Mouse (Mus musculus): Measurements from ENCODE around the gene Ccdc136. TPM values are rescaled to one million over a fixed set of nuclear protein-coding genes. Genes with fewer than 3 reads are reported as not detected.

The Ccdc136 gene
- polyA plus RNA-seq, 1 experiment from 2014 or later, result 29.9 TPM

DNA sequence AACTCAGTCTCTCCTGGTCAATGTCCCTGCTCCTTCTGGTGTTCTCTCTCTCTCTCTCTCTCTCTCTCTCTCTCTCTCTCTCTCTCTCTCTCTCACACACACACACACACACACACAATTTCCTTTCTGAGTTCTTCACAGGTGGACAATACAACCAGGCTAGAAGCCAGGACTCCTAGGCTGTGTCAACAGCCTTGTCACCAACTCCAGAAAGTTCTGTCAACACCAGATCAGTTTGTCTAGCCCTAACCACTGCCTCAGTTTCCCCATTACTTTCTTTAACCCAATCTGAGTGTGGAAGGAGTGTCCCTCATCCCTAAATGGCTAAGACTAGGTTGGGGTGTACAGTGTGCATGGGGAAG lies 36.5 kb downstream of the Ccdc136 start:
- H3K9ac ChIP-seq, result peak overlapping the region; percentile 49
- peak overlapping the region; percentile 86 for H3K4me2 ChIP-seq
- peak overlapping the region; percentile 48 for H3K4me3 ChIP-seq (replicated peaks)
- ATAC-seq (ENCODE audit: low FRiP score), result no peak
- no peaks in the 10 kb centered on the region for H3K36me3 ChIP-seq (replicated peaks)
- H3K27ac ChIP-seq, result no peak overlapping the region
- peaks cover 68% of the 10 kb centered on the region for H3K27me3 ChIP-seq
- no peaks in the 10 kb centered on the region for H3K9me3 ChIP-seq
- peaks cover 48% of the 10 kb centered on the region for H3K4me1 ChIP-seq

DNA sequence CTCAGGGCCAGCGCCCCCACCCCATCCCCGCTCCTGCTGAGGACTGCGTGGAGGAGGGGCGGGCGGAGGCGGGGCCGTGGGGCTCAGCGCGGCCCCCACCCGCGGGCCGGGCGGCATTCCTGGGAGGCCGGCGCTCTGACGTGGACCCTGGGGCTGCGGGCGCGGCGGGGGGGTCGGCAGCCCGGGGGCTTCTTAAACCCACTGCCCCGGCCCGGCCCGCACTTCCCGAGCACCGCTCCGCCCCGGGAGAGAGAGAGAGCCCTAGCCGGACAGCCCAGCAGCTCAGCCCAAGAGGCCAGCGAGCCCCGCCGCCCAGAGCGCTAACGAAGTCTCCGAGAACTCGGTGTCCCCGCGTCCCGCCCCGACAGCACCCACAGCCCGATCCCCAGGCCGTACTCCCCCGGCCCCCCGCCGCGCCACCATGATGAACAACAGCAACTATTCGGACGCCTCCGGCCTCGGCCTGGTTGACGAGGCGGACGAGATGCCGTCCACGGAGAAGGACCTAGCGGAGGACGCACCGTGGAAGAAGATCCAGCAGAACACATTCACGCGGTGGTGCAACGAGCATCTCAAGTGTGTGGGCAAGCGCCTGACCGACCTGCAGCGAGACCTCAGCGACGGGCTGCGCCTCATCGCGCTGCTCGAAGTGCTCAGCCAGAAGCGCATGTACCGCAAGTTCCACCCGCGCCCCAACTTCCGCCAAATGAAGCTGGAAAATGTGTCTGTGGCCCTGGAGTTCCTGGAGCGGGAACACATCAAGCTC lies 37.1 kb downstream of the Ccdc136 start, which contains the start of gene Flnc:
Gene Flnc, plus strand, starts transcription at position 219 of the 766 bp plus-strand sequence.
- ATAC-seq (ENCODE audit: low FRiP score), result peak; percentile 31; the same call in 1 of the 2 replicates
- Histone ChIP-seq H3K27me3 (peaks cover 71% of the 10 kb centered on the region), H3K9ac (peak within 1 kb of the TSS; percentile 49), H3K4me2 (peak within 1 kb of the TSS; percentile 86), H3K4me3 (replicated peaks) (peak within 1 kb of the TSS; percentile 48), H3K27ac (no peak within 1 kb of the TSS), H3K4me1 (peaks cover 48% of the 10 kb centered on the region), H3K9me3 (no peaks in the 10 kb centered on the region), H3K36me3 (replicated peaks) (no peaks in the 10 kb centered on the region)
- 2% methylated on average over 63 of the region's 77 CpGs for WGBS

DNA sequence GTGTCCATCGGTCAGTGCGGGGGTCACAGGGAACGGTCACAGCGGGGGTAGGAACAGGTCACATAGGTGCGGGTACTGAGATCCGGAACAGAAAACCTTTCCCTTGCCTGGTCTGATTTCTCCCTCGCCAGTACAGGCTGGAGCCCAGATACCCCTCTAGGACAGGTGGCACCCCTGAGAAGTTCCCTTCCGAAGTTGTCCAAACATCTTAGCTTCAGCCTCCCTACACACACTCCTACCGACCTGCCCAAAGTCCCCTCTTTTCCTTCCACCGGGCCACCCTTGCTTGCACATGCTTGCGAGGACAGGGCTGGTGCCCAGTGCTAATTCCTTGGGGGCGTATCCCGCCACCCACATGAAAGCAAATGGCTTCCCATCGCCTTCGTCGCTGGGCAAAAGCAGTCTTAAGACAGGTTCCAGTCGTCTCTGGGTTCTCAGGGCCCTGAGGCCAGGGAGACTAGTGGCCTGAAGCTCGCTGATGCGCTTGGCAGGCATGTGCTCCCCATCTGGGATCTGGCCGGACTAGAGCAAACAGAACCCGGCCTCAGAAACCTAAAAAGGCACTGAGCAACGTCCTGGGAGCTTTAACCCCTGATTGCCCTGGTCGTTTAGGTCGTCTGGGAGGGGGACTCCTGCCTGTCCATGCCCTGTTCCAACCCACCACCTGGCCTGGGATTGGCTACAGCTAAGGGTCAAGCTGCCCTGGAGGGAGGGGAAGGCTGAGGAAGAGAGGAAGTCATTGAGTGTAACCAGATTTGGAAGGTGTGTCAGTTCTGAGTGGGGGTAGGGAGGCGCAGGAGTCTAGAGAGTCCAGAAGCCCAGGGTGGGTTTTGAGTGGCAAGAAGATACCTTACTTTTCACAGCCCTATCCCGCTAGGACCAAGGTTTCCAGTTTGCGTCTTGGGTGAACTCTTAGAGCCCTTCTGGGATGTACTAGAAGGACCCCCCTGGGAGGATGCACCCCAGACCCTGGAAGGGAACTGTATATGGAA lies 38.0 kb downstream of the Ccdc136 start:
- Histone ChIP-seq H3K27me3 (peaks cover 67% of the 10 kb centered on the region), H3K27ac (no peak overlapping the region), H3K4me1 (peaks cover 48% of the 10 kb centered on the region), H3K36me3 (replicated peaks) (no peaks in the 10 kb centered on the region), H3K4me3 (replicated peaks) (peak overlapping the region; percentile 48), H3K4me2 (peak overlapping the region; percentile 86), H3K9ac (peak overlapping the region; percentile 49; the same call in 1 of the 2 replicates), H3K9me3 (no peaks in the 10 kb centered on the region)
- 0 out of 2 replicates have a peak, but pooled peaks have one; percentile 9 for ATAC-seq (ENCODE audit: low FRiP score)
- 5% methylated on average over 27 of the region's 27 CpGs for WGBS

DNA sequence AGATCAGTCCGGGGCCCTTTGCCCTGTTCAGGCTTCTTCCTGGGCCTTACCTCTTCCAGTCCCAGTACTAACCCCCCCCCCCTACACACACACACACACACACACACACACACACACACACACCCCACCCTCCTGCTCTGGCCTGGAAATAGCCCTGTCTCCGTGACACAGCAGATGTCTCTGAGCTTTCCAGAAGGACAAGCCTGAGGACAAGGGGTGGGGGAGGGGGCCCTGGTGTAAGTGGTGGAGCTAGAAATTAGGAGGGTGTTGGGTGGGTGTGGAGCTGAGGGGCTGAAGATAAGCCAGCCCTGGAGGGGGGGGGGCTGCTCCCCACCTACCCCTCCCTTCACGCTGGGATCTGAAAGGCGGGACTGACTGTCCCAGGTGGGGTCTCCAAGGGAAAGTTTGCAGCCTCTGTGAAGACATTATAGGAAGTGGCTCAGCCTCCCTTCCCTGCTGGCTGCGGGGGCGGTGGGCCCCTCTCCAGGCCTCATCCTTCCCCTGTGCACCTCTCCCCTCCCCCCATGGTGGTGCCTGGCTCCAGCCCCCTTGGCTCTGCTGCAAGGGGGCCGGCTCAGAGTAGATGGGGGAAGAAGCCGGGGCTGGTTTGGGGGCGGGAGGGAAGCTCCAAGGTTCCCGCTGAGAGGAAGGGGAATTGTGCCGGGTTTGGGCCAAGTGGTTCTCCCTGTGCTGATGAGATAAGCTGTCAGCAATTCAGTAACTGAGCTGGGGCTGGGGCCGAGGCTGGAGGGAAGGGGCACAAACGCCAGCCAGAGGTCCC lies 39.0 kb downstream of the Ccdc136 start:
- ATAC-seq (ENCODE audit: low FRiP score), result peak; percentile 56
- Histone ChIP-seq H3K4me3 (replicated peaks) (0 out of 2 replicates have a peak overlapping the region, but pooled peaks have one; percentile 48), H3K27ac (peak overlapping the region; percentile 75), H3K27me3 (peaks cover 66% of the 10 kb centered on the region), H3K36me3 (replicated peaks) (no peaks in the 10 kb centered on the region), H3K9ac (peak overlapping the region; percentile 40), H3K4me2 (peak overlapping the region; percentile 86), H3K9me3 (no peaks in the 10 kb centered on the region), H3K4me1 (peaks cover 48% of the 10 kb centered on the region)
- WGBS, result 7% methylated on average over 12 of the region's 13 CpGs

DNA sequence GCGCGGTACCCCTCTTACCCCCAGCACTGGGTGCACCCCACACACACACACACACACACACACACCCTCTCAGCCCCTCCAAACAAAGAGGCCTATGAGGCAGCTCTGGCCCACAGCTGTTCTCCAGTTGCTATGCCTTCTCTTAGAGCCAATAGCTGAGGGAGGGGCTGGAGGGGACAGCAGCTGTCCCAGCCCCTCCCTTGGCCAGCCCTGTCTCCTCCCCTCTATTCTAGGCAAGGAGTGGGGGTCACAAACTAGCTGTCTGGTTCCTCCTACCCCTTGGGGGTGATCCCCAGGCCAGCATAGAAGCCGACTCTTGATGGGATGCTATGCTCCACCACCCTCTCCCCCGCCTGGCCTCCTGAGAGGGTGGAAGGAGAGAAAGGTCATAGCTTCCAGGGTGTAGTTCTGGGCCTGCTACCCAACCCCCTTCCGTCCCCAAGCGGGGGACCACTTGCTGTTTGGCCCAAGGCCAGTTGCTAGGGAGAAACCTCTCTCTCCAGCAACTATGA lies 39.9 kb downstream of the Ccdc136 start:
- Histone ChIP-seq H3K9me3 (no peaks in the 10 kb centered on the region), H3K27ac (peak overlapping the region; percentile 75), H3K4me2 (peak overlapping the region; percentile 86), H3K4me1 (peaks cover 48% of the 10 kb centered on the region), H3K4me3 (replicated peaks) (no peak overlapping the region; the same call in 1 of the 2 replicates), H3K27me3 (peaks cover 58% of the 10 kb centered on the region), H3K36me3 (replicated peaks) (no peaks in the 10 kb centered on the region), H3K9ac (peak overlapping the region; percentile 40)
- peak; percentile 45 for ATAC-seq (ENCODE audit: low FRiP score)
- WGBS, result 7% methylated on average over 6 of the region's 6 CpGs

DNA sequence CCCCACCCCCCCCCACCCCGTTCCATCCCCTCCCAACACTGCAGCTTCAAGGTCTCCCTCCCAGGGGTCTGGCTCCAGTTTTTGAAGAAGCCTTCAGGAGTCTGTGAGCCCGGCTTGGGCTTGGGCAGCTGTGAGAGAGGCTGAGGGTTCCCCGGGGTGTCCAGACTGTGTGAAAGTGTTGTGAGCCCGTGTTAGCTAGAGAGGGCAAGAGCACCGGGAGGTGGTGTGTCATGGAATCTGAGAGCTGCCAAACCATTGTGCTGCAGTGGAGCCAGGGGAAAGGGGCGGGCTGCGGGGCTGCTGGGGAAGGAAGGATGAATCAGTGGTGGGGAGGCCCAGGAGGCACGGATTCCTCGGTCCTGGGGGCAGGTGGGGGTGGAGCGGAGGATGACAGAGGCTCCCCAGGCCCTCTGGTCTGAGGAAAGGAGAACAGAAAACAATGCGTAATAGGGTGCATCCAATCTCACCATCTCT lies 40.4 kb downstream of the Ccdc136 start:
- peak overlapping the region; percentile 40 for H3K9ac ChIP-seq
- no peaks in the 10 kb centered on the region for H3K9me3 ChIP-seq
- WGBS, result 6% methylated on average over 11 of the region's 11 CpGs
- no peak overlapping the region for H3K4me3 ChIP-seq (replicated peaks)
- no peak for ATAC-seq (ENCODE audit: low FRiP score)
- H3K4me2 ChIP-seq, result peak overlapping the region; percentile 86
- peaks cover 53% of the 10 kb centered on the region for H3K27me3 ChIP-seq
- H3K36me3 ChIP-seq (replicated peaks), result no peaks in the 10 kb centered on the region
- peaks cover 48% of the 10 kb centered on the region for H3K4me1 ChIP-seq
- peak overlapping the region; percentile 75 for H3K27ac ChIP-seq

DNA sequence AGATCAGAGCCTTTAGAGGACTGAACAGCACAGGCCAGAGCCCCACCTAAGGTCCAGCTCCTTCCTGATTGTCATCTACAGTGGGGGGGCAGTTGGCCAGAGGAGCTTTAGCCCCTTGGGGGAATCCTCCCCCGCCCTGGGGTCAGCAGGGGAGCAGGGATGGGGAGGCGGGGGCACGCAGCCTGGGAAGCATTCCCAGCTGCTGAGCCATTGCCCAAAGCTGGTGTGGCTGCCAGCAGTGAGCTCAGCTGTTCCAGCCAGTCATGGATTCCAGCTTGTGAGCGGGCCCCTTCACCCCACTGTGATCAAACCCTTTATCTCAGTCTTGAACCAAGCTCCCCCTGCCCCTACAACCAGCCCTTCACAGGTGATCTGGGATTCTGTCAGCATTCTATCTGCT lies 43.1 kb downstream of the Ccdc136 start:
- Histone ChIP-seq H3K9me3 (no peaks in the 10 kb centered on the region), H3K9ac (no peak overlapping the region), H3K27me3 (peaks cover 25% of the 10 kb centered on the region), H3K4me2 (no peak overlapping the region), H3K36me3 (replicated peaks) (no peaks in the 10 kb centered on the region), H3K4me1 (peaks cover 30% of the 10 kb centered on the region), H3K27ac (no peak overlapping the region), H3K4me3 (replicated peaks) (no peak overlapping the region)
- WGBS, result 80% methylated on average over 4 of the region's 4 CpGs
- ATAC-seq (ENCODE audit: low FRiP score), result no peak

DNA sequence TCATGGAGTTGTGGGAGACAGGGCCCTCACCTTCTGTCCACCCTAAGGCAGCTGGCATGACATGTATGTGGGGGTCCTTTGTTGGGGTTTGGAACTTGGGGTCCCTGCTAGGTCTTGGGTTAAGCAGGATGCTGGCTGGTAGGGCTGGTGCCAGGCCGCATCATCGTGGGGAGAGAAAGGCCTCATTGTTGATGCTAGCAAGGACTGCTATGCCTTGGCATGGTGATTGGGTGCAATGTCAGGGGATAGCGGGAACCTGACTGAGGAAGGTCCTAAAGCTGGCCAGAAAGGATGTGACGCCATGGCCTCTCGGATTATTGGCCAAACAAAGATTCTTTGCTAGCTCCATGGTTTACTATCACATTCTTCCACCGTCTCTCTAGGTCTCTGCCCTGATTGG lies 43.7 kb downstream of the Ccdc136 start:
- Histone ChIP-seq H3K36me3 (replicated peaks) (no peaks in the 10 kb centered on the region), H3K4me1 (peaks cover 24% of the 10 kb centered on the region), H3K9ac (no peak overlapping the region), H3K4me3 (replicated peaks) (no peak overlapping the region), H3K9me3 (no peaks in the 10 kb centered on the region), H3K27me3 (peaks cover 20% of the 10 kb centered on the region), H3K27ac (no peak overlapping the region), H3K4me2 (no peak overlapping the region)
- 88% methylated on average over 6 of the region's 6 CpGs for WGBS
- ATAC-seq (ENCODE audit: low FRiP score), result no peak

DNA sequence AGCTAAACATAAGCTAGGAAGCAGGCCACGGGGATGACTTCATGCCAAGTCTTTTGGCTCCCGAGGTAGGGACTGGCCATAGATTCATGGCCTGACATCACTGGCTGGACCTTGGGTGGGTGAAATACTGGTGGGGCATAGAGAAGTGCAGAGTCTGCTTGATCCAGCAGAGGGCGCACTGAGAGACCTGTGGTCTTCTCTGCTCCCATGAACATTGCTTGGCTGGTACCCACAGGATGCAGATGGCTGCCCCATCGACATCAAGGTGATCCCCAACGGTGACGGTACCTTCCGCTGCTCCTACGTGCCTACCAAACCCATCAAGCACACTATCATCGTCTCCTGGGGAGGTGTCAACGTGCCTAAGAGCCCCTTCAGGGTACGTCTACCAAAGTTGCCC lies 48.7 kb downstream of the Ccdc136 start:
- no peak overlapping the region for H3K4me3 ChIP-seq (replicated peaks)
- ATAC-seq (ENCODE audit: low FRiP score), result no peak
- H3K27ac ChIP-seq, result no peak overlapping the region
- H3K4me1 ChIP-seq, result no peaks in the 10 kb centered on the region
- H3K9me3 ChIP-seq, result no peaks in the 10 kb centered on the region
- no peak overlapping the region for H3K9ac ChIP-seq
- WGBS, result 72% methylated on average over 11 of the region's 11 CpGs
- H3K4me2 ChIP-seq, result no peak overlapping the region
- H3K27me3 ChIP-seq, result no peaks in the 10 kb centered on the region
- H3K36me3 ChIP-seq (replicated peaks), result no peaks in the 10 kb centered on the region

DNA sequence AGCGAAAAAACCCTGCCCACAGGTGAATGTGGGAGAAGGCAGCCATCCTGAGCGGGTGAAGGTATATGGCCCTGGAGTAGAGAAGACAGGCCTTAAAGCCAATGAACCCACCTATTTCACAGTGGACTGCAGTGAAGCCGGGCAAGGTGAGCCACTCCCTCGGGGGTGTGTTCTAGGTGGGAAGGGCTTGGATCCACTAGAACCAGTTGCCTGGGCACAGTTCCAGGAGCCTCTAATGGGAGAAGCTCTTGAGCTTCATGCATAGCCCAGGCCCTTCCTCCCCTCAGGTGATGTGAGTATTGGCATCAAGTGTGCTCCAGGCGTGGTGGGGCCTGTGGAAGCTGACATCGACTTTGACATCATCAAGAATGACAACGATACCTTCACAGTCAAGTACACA lies 49.2 kb downstream of the Ccdc136 start:
- H3K4me2 ChIP-seq, result no peak overlapping the region
- no peaks in the 10 kb centered on the region for H3K4me1 ChIP-seq
- H3K9me3 ChIP-seq, result no peaks in the 10 kb centered on the region
- no peaks in the 10 kb centered on the region for H3K27me3 ChIP-seq
- no peak overlapping the region for H3K4me3 ChIP-seq (replicated peaks)
- H3K27ac ChIP-seq, result no peak overlapping the region
- no peak overlapping the region for H3K9ac ChIP-seq
- no peak for ATAC-seq (ENCODE audit: low FRiP score)
- WGBS, result 92% methylated on average over 7 of the region's 7 CpGs
- H3K36me3 ChIP-seq (replicated peaks), result no peaks in the 10 kb centered on the region

DNA sequence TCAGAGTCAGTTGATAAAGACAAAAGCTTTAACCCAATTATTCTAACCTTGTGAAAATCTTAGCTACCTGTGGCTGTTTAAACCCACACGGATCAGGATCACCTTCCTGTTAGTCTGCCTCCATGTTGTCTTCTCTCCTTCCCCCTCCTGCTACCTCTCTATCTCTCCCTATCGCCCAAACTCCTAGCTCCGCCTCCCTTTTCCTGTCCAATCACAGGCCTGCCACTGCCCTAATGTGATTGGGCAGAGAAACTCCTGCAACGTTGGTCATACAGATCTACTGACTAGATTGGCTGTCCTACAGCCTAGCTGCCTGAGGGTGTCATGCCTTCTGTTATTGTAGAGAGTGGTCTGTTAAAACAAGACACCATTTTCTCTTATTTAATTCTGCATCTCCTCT lies 53.7 kb downstream of the Ccdc136 start:
- Histone ChIP-seq H3K36me3 (replicated peaks) (no peaks in the 10 kb centered on the region), H3K9me3 (no peaks in the 10 kb centered on the region), H3K27ac (no peak overlapping the region), H3K9ac (no peak overlapping the region), H3K4me3 (replicated peaks) (no peak overlapping the region), H3K27me3 (no peaks in the 10 kb centered on the region), H3K4me2 (no peak overlapping the region), H3K4me1 (no peaks in the 10 kb centered on the region)
- ATAC-seq (ENCODE audit: low FRiP score), result no peak
- 28% methylated on average over 4 of the region's 4 CpGs for WGBS

All from forebrain, embryonic 12.5 days (tissue).